Mouse (Mus musculus): ENCODE results near the gene Socs2.

Gene Socs2

DNA sequence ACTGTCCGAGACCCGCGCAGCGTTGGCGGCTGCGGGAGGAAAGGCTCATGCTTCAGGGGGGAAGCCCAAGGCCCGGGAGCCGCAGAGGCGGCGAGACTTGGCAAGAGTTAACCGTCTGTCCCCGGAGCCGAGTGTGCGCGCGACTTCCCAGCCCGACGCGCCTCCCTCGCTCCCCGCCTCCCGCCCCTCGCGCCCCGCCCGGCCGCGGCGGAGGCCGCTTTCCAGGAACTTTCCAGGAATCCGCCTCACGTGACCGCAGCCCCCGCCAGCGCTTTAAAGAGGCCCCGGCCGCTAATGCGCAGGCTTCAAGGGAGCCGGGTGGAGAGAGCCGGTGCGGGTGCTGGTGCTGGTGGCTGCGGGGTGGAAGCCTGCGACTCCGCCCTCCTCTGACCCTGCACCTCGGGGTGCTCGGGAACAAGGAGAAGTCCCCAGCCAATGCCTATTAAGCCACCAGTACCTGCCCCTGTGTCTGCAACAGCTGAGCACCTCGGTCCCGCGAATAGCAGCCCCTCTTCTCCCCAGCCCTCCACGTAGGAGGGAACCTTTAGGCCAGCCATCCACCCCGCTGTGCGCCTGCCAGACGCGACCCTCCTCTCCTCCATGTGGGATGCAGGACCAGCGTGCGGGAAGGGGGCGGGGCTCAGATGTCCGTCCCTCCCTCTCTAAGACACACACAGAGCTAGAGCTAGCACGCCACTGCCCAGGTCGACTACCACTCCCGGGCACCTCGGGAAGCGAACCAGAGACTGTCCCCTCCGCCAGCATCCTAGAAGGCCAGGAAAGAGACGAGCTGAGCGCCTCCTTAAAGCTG, at the start of gene Socs2:
Socs2 (minus strand) TSS at position 496 of the 811 bp plus-strand sequence.
- in situ Hi-C loops (cut with MboI; ENCODE audit: low sequenced_read_pairs): no loop called here

DNA sequence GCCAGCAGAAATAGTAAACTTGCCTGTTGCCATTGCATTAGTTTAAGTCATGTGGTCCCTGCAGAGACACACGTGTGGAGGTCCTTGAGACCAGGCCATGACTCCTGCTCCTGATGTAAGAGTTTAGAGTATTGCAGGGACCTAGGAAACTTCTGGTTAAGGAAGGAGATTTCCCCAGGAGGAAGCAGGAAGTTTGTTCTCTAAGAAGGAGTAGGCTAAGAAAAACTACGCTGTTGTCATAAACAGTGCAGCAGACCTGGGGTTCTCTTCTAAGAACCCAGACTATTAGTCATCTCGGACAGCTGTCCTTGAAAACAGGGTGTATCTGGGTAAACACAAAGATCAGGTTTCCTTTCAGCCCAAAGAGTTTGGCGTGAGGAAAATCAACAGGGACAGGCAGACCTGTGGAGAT, 48.5 kb upstream of the Socs2 start:
- in situ Hi-C loops (cut with MboI; ENCODE audit: low sequenced_read_pairs): no loop called here

DNA sequence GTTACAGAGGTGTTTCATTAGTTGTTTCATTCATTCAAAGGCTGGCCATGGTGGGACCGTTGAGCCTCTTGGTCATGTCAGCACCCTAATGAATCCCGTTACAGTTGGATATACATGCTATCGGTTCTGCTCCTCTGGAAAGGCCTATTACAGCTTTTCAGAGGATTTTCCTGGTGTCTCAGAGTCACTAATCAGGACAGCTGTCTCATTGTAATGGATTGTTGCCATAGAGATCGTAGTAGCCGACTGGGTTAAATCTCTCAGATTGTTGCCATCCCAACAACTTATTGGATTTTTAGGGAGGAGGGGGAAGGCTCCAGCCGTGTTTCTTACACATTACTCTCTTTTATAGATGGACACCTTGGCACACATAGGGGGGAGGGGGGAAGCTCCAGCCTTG, 47.5 kb upstream of the Socs2 start:
- in situ Hi-C loops (cut with MboI; ENCODE audit: low sequenced_read_pairs): no loop called here

DNA sequence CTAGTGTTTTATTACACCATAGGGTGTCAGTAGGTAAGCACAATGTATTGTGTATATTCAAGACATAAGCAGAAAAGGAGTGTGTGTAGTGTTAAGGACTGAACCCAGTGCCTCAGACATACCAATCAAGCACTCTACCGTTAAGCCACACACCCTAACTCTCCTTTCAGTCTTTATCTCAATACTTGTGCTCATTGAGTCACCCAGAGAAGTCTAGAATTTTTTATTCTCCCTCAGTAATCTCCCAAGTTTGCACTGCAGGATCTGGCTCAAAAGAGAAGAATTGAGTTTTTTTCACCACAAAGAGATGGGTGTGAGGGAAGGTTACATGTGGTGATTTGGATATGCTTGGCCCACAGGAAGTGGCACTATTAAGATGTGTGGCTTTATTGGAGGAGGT, 45.3 kb upstream of the Socs2 start:
- in situ Hi-C loops (cut with MboI; ENCODE audit: low sequenced_read_pairs): no loop called here

DNA sequence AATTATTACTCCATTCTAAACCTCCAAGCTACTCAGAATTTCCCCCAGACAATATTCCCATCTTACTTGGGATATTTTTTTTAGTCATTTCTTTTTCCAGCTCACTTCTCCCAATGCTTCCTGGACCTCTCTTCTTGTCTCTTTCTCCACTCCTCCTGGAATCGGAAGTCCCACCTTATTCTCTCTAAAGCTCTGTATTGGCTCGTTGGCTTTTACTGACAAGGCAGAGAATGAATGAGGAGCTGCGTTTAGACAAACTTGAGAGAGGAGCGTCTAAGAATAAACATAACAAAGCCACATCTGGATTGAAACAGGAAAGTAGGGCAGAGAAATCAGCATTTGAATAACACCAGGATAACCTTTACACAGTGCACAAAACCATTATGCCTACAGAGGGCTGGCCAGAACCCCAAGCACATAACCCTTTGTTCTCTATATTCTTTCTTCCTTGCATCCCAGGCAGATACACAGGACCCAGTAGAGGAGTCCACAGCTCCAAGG, 44.1 kb upstream of the Socs2 start:
- in situ Hi-C loops (cut with MboI; ENCODE audit: low sequenced_read_pairs): no loop called here

DNA sequence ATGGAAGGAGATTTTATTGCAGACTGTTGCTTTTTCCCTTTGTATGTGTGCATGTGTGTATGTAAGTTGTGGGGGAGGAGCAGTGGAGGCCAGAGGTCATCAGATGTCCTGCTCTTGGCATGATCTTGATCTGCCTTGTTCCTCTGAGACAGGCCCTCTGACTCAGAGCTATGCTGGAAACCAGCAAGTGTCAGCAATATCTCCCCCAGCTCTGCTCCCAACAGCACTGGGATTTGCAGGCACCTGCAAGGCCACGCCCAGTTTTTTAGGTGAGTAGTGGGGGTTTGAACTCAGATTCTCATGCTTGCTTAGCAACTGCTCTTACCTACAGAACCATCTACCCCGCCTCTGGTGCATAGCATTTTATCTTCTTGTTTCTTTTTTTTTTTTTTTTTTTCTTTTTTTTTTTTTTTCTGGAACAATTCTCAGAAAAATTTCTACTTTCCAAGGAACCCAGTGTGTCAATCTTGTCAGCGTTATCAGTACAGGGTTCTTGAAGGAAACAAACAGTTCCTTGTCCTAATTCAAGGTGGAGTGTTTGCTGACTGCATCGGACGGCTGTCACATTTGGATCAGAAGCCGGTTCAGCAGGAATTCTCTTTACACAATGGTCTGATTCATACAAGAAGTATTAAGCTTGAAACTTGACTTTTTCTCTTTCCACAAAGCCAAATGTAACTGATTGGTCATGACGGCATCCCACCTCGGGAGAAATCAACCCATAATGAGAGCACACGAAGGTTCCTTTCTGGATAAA, 41.2 kb upstream of the Socs2 start:
- in situ Hi-C loops (cut with MboI; ENCODE audit: low sequenced_read_pairs): no loop called here

DNA sequence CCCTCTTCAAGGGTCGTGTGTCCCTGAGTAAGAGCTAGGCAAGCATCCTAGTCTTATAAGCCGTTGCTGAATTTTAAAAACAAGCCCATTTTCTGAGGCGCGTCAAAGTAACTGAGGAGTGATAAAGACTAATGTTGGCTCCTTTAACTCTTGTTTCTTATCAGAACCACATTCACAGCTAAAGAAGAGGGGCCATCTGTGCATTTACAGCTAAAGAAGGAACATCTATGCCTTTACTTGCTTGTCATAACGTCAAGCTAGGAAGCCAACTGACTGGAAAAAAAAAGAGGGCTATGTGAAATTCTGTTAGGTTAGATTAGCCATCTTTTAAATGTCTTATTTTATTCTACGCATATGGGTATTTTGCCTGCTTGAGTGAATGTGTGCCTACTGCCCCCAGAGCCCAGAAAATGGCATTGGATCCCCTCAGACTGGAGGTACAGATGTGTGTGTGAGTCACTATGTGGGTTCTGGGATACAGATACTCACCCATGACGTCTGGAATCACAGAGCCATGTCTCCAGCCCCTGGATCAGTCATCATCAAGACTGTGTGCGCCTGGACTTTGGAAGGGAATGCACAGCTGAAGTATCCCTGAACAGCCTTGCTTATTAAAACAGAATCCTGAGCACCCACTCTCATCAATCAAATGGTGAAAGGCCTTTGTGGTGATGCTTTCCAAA, 40.5 kb upstream of the Socs2 start:
- in situ Hi-C loops (cut with MboI; ENCODE audit: low sequenced_read_pairs): no loop called here

DNA sequence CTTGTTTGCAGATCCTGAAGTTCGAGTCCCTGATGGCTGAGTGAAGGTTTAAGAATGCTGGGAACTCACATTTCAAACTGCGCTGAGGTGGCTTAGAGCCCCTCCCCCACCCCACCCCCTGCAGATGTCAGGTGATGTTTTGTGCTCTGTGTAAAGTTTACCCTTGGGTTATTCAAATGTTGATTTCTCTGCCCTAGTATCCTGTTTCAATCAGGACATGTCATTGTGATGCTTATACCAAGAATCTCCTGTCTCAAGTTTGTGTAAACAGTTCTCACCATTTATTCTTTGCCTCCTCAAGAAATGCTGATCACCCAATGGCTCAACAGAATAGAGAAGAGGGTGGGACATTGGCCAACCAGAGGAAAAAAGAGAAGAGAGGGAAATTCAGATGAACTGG, 39.1 kb upstream of the Socs2 start:
- in situ Hi-C loops (cut with MboI; ENCODE audit: low sequenced_read_pairs): no loop called here

DNA sequence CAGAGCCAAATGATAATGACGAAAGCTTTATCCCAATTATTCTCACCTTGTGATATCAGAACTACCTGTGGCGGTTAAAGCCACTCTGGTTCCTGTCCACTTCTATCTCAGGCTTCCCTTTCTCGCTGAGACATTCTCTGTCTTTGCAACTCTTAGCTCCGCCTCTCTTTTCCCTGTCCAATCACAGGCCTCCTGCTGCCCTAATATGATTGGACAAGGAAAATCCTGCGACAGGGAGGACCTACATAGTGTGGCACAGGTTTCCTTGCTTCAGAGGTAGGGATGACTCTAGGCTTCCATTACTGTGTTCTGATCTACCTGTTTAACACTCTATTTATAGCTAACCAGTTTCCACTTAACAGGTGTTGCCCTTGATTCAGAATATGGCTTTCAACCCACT, 36.3 kb upstream of the Socs2 start:
- in situ Hi-C loops (cut with MboI; ENCODE audit: low sequenced_read_pairs): no loop called here

DNA sequence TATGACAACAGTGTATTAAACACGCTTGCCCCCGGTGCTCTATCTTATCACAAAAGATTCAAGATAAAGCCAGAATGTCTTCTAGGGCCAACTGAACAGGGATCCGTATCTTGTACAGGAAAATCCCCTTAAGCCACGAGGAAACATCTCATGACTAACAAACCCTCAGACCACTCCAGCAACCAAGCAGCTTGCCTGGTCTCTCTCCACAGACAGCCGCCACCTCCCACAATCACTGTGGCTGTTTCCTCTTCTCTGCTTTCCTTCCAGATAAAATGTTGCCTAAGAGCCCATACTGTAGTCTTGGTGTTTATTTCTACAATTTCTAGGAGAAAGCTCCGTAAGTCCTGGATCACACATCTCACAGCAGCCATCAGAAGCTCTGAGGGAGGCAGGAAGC, 32.1 kb upstream of the Socs2 start:
- in situ Hi-C loops (cut with MboI; ENCODE audit: low sequenced_read_pairs): loop anchor here (25.0 kb wide), 1 partner anchor 812 kb away; no protein-coding TSS in a partner anchor

DNA sequence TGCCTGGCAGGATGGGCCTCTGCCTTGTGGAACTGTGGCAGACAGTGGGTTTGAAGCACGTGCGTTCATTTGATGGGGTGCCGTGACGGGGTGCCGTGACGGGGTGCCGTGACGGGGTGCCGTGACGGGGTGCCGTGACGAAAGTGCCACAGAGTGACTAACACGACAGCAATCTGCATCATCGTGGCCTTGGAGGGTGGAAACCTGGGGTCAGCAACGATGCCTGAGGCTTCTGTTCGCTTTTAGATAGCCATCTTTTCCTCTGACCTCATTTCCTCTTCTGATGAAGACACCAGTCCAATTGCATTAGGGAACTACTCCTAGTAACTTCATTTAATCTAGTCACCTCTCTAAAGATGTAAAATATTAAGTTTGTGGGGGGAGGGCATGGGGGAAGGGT, 31.0 kb upstream of the Socs2 start:
- in situ Hi-C loops (cut with MboI; ENCODE audit: low sequenced_read_pairs): loop anchor here (25.0 kb wide), 1 partner anchor 811 kb away; no protein-coding TSS in a partner anchor

DNA sequence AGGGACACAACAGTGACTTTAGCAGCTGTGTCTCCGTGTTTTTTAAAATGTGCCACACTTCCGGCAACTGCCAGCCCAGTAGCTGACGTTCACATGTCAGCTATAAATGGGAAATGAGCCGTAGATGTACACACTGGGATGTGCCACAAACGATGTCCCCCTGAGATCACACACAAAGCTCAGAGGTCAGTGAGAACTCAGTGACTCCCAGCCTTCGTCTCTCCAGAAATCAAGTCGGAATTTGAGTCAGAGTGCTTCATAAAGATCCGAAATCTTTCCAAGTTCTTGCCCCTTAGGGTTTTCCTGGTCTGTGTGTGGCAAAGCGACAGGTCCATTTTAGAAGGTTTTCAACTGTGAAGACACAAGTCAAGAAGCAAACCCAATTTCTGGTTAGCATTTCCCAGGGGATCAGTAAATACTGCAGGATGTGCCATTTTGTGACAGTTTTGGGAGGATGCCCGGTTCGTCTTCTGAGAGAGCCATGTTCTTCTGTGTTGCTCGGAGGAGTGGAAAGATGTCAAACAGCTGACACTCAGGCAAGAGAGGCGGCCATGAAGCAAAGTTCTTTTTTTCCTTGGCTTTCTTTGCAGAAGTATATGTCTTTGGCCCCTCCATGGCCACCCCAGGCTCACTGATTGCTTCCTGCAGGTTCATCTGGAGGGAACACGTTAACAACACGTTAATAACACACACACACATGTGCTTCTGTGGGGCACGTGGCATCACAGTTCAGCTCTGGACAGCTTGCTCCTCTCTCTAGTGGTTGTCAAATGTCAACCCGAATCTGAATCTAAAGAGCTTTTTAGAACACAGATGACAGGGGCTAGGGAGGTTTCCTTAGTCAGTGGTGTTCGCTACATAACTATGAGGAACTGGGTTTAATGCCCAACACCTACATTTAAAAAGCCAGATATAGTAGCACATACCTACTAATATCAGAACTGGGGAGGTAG, 28.4 kb upstream of the Socs2 start:
- in situ Hi-C loops (cut with MboI; ENCODE audit: low sequenced_read_pairs): loop anchor here (25.0 kb wide), 1 partner anchor 808 kb away; no protein-coding TSS in a partner anchor

DNA sequence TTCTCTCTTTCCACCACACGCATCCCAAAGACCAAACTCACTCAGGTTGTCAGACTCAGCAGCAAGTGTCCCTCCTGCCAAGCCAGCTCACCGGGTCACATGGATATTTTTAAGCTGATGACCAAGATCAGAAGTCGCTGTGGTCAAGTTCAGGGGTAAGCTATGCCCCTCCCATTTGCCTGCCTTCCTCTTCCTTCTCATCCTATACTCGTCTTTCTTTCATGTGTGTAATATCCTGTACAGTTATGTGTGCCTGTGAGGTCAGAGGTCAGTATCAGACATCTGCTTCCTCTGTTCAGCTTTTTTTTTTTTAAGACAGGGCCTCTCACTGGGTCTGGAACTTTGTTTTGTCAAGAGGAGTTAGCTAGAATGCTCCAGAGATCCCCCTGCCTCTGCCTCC, 25.4 kb upstream of the Socs2 start:
- in situ Hi-C loops (cut with MboI; ENCODE audit: low sequenced_read_pairs): loop anchor here (25.0 kb wide), 1 partner anchor 805 kb away; no protein-coding TSS in a partner anchor

DNA sequence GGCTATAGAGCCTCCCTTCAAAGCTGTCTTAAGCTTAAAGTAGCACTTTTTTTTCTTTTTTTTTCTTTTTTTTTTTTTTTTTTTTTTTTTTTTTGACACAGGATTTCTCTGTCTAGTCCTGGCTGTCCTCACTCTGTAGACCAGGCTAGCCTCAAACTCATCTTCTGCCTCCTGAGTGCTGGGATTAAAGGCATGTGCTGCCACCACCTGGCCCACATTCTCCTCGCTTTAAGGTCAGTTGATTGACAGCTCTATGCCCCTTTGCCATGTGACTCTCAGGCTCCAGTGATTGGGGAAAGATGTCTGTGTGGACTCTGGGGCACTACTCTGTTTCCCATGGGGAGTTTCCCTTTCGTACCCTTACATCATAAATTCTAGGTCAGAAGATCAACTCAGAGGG, 23.6 kb upstream of the Socs2 start:
- in situ Hi-C loops (cut with MboI; ENCODE audit: low sequenced_read_pairs): loop anchor here (25.0 kb wide), 1 partner anchor 803 kb away; no protein-coding TSS in a partner anchor

DNA sequence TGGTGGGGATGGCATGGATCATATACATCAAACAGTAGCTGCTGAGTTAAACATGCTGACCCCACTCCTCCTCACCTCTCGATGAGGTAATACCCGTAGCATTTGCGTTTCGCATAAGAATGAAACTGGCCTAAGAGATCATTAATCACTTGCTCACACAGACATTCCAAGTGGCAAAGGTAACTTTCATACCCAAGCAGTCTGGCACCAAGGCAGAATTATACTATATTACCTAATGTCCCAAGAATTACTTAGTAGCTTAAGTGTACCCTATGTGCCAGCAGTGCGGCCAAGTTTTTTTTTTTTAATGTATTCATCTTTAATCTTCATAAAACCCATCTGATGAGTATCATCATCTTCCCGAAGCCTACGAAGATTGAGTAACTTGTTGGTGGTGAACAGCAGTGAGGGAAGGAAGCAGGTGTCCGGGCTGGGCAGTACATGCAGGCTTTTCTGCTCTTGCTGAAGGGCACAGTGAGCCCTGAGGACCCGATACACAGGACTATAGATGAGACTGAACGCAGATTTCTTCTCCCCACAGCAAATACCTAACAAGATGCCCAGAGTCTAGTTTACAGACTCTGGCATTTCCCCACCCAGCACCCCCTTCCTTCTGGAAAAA, 22.8 kb upstream of the Socs2 start:
- in situ Hi-C loops (cut with MboI; ENCODE audit: low sequenced_read_pairs): loop anchor here (25.0 kb wide), 1 partner anchor 803 kb away; no protein-coding TSS in a partner anchor

DNA sequence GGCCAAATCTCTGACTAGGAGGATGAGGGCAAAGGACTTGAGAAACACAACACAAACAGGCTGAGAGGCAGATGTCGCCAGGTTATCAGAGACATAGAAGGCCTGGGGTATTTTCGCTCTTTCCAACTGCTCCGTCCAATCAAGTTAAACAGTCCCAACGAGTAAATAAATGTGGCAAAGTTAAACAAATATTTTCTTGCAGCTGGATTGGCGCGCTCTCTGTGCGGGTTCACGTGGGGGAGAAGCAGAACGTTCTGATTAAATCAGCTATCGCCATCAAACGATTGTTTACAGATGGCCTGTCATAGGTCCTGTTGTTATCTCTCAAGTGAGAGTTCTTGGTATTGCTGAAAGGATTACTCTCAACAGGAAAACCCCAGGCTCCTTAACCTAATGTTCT, 22.0 kb upstream of the Socs2 start:
- in situ Hi-C loops (cut with MboI; ENCODE audit: low sequenced_read_pairs): loop anchor here (25.0 kb wide), 1 partner anchor 802 kb away; no protein-coding TSS in a partner anchor

DNA sequence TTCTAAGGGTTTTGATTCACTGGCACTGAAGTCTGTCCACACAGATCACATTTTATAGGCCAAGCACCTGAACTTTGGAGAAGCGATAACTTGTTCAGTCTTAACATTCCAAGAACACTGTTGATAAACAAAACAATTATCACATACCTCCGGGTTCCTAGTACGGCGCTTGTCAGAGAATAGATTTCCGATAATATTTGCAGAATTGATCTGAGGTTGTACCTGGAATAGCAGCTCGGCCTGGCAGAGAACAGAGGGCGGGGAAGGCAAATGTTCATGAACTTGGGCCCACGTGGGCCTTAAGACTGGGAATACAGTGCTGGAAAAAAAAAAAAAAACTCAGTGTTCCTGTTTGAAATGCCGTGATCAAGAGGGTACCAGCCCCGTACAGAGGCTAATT, 13.3 kb upstream of the Socs2 start:
- in situ Hi-C loops (cut with MboI; ENCODE audit: low sequenced_read_pairs): loop anchor here (25.0 kb wide), 1 partner anchor 793 kb away; no protein-coding TSS in a partner anchor

DNA sequence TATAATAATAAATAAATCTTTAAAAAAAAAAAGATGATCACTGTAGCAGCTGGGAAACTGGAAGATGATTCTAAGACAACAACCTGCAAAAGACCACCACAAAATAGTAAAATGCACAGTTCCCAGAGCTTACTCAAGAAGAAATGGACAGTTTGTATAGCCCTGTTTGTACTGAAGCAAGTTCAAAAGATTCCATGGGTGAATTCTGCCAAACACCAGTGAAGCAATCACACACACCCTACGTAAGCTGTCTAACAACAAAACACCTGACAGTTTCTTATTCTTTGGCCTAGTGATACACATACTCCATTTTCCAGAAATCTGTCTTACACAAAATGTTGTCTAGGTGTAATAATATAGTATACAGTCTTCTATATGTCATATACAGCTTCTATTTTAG, 12.1 kb upstream of the Socs2 start:
- in situ Hi-C loops (cut with MboI; ENCODE audit: low sequenced_read_pairs): loop anchor here (25.0 kb wide), 1 partner anchor 792 kb away; no protein-coding TSS in a partner anchor

Data from CH12F3 (cell line).